21 mouse cellular contexts compared by ENCODE assay signal in genomic region chr9:71766902-71767301, GRCm38 (mm10). TPM values are rescaled to one million over a fixed set of nuclear protein-coding genes. Genes with fewer than 3 reads are reported as not detected.
A peak's percentile ranks its signal among the peaks of the same experiment; 100 is the strongest.
DNase-seq lines count a peak whose midpoint lies in the region; ATAC-seq and TF ChIP-seq lines count a peak whose summit lies in the region.
"Had no signal": no experiment of that assay in that cellular context is flagged by ENCODE, and none has a peak within 500 bp of the region (broad histone marks: within the 10 kb centered on the region; RNA-seq: fewer than 3 reads in every experiment).

No protein-coding gene starts in this region.

- H3K4me3 ChIP-seq in kidney, embryonic 15.5 days (replicated peaks), result no peak overlapping the region
- no peak overlapping the region for H3K4me3 ChIP-seq in midbrain, embryonic 11.5 days (ENCODE audit: low read depth, low read length)
- no peak overlapping the region for H3K4me3 ChIP-seq in midbrain, embryonic 14.5 days (replicated peaks; ENCODE audit: low read depth, low read length)
- no peak overlapping the region for H3K4me3 ChIP-seq in ES-E14 (ENCODE audit: insufficient read depth in 1 of 2, low read depth in 1 of 2, low read length in 2 of 2, poor library complexity in 1 of 2, severe bottlenecking in 1 of 2)
- H3K4me3 ChIP-seq in brown adipose tissue, adult 24 weeks (ENCODE audit: insufficient read depth, low read depth, low read length), result no peak overlapping the region
- H3K4me3 ChIP-seq: forebrain, embryonic 15.5 days; heart, embryonic 13.5 days; hindbrain, embryonic 12.5 days; hindbrain, embryonic 15.5 days had no signal

- H3K9me3 ChIP-seq in kidney, embryonic 15.5 days (replicated peaks), result no peaks in the 10 kb centered on the region
- H3K9me3 ChIP-seq in midbrain, embryonic 11.5 days (ENCODE audit: control insufficient read depth, low read length), result no peaks in the 10 kb centered on the region
- H3K9me3 ChIP-seq in midbrain, embryonic 14.5 days (ENCODE audit: control insufficient read depth, low read length), result no peaks in the 10 kb centered on the region
- H3K9me3 ChIP-seq in ES-E14 (ENCODE audit: control insufficient read depth, insufficient read depth, low read depth, low read length), result no peaks in the 10 kb centered on the region
- H3K9me3 ChIP-seq: forebrain, embryonic 15.5 days; hindbrain, embryonic 12.5 days; hindbrain, embryonic 15.5 days had no signal

- H3K4me2 ChIP-seq in kidney, embryonic 15.5 days, result no peak overlapping the region
- H3K4me2 ChIP-seq in midbrain, embryonic 11.5 days, result no peak overlapping the region
- no peak overlapping the region for H3K4me2 ChIP-seq in midbrain, embryonic 14.5 days (ENCODE audit: low read length)
- H3K4me2 ChIP-seq: forebrain, embryonic 15.5 days; hindbrain, embryonic 12.5 days; hindbrain, embryonic 15.5 days had no signal

- DNase-seq in kidney, adult 9 months, result no peak
- DNase-seq in midbrain, embryonic 11.5 days (ENCODE audit: low spot score, missing footprints), result peak; percentile 72
- DNase-seq in midbrain, embryonic 14.5 days, result no peak
- no peak for DNase-seq in ES-E14 (ENCODE audit: low read depth, low spot score)
- no peak for DNase-seq in spleen, postnatal 36 days (ENCODE audit: low spot score in 2 of 2)
- no peak for DNase-seq in lung, adult 18-20 months
- DNase-seq: adrenal gland, adult 8-10 months; adrenal gland, postnatal 25 days; cerebellum, adult 18-20 months; cerebellum, adult 9-10 months; cerebellum, postnatal 14 days; gastrocnemius, postnatal 25 days; heart, adult 18-20 months; heart, postnatal 14 days had no signal

- ATAC-seq in kidney, embryonic 15.5 days (replicated peaks; ENCODE audit: low FRiP score), result no peak
- ATAC-seq in midbrain, embryonic 11.5 days (ENCODE audit: low FRiP score), result no peak
- no peak for ATAC-seq in midbrain, embryonic 14.5 days (ENCODE audit: low FRiP score, low TSS enrichment)
- ATAC-seq: activated CD4-positive, CD25-positive, alpha-beta regulatory T cell, adult 4 months; forebrain, embryonic 15.5 days had no signal

- in situ Hi-C loops in ES-E14 (cut with MboI; ENCODE audit: low sequenced_read_pairs in 2 of 2, unreplicated experiment in 2 of 2), result no loop called here

- H3K4me1 ChIP-seq in kidney, embryonic 15.5 days, result peaks cover 85% of the 10 kb centered on the region
- peaks cover 4% of the 10 kb centered on the region; the same call in 1 of the 2 replicates for H3K4me1 ChIP-seq in midbrain, embryonic 11.5 days (ENCODE audit: control insufficient read depth, insufficient read depth, low read length)
- peaks cover 3% of the 10 kb centered on the region; the same call in 1 of the 2 replicates for H3K4me1 ChIP-seq in midbrain, embryonic 14.5 days (ENCODE audit: control insufficient read depth, insufficient read depth, low read length)
- peaks cover 4 to 50% of the 10 kb centered on the region in 2 experiments for H3K4me1 ChIP-seq in ES-E14 (ENCODE audit: control insufficient read depth in 2 of 2, insufficient read depth in 2 of 2, low read length in 2 of 2, poor library complexity in 1 of 2)
- peaks cover 17% of the 10 kb centered on the region for H3K4me1 ChIP-seq in brown adipose tissue, adult 24 weeks (ENCODE audit: control insufficient read depth, insufficient read depth, insufficient read length, low read length)

- no peaks in the 10 kb centered on the region; the same call in 1 of the 2 replicates for H3K36me3 ChIP-seq in kidney, embryonic 15.5 days
- no peaks in the 10 kb centered on the region for H3K36me3 ChIP-seq in midbrain, embryonic 11.5 days (ENCODE audit: control insufficient read depth, insufficient read depth, low read length)
- H3K36me3 ChIP-seq in midbrain, embryonic 14.5 days (ENCODE audit: control insufficient read depth, insufficient read depth, low read length), result no peaks in the 10 kb centered on the region
- H3K36me3 ChIP-seq in ES-E14 (ENCODE audit: control insufficient read depth, insufficient read depth, low read length, poor library complexity, severe bottlenecking), result no peaks in the 10 kb centered on the region; the same call in 1 of the 2 replicates
- H3K36me3 ChIP-seq: forebrain, embryonic 15.5 days; hindbrain, embryonic 12.5 days; hindbrain, embryonic 15.5 days had no signal

- no peaks in the 10 kb centered on the region for H3K27me3 ChIP-seq in kidney, embryonic 15.5 days
- peaks cover 25% of the 10 kb centered on the region for H3K27me3 ChIP-seq in midbrain, embryonic 11.5 days (ENCODE audit: control insufficient read depth, insufficient read depth, low read length)
- H3K27me3 ChIP-seq in midbrain, embryonic 14.5 days (ENCODE audit: control insufficient read depth, insufficient read depth, low read length), result peaks cover 36% of the 10 kb centered on the region
- H3K27me3 ChIP-seq: heart, embryonic 13.5 days had no signal

- WGBS in kidney, embryonic 15.5 days, result 59% methylated on average over 2 of the region's 2 CpGs
- 46% methylated on average over 2 of the region's 2 CpGs for WGBS in midbrain, embryonic 11.5 days
- 47% methylated on average over 2 of the region's 2 CpGs for WGBS in midbrain, embryonic 14.5 days

- H3K9ac ChIP-seq in kidney, embryonic 15.5 days, result no peak overlapping the region
- H3K9ac ChIP-seq in midbrain, embryonic 11.5 days (ENCODE audit: low read length), result no peak overlapping the region
- no peak overlapping the region for H3K9ac ChIP-seq in midbrain, embryonic 14.5 days (replicated peaks; ENCODE audit: low read length)
- no peak overlapping the region for H3K9ac ChIP-seq in ES-E14 (ENCODE audit: insufficient read depth, low read depth, low read length, poor library complexity, severe bottlenecking)
- H3K9ac ChIP-seq: forebrain, embryonic 15.5 days; heart, embryonic 13.5 days; hindbrain, embryonic 12.5 days; hindbrain, embryonic 15.5 days had no signal

- peak overlapping the region; percentile 28; the same call in 1 of the 2 replicates for H3K27ac ChIP-seq in kidney, embryonic 15.5 days
- H3K27ac ChIP-seq in midbrain, embryonic 11.5 days (ENCODE audit: low read depth, low read length), result no peak overlapping the region
- no peak overlapping the region for H3K27ac ChIP-seq in midbrain, embryonic 14.5 days (replicated peaks; ENCODE audit: low read depth, low read length)
- no peak overlapping the region for H3K27ac ChIP-seq in ES-E14 (ENCODE audit: insufficient read depth, low read depth, low read length, poor library complexity, severe bottlenecking)
- H3K27ac ChIP-seq in brown adipose tissue, adult 24 weeks (replicated peaks; ENCODE audit: low read depth, low read length), result peak overlapping the region; percentile 4
- H3K27ac ChIP-seq: forebrain, embryonic 15.5 days; heart, embryonic 13.5 days; hindbrain, embryonic 12.5 days; hindbrain, embryonic 15.5 days had no signal

TF ChIP-seq in ES-E14, 5 proteins besides CTCF, POLR2A, EP300 and RAD21:
- TF ChIP-seq ZC3H11A (IDR thresholded peaks at IDR 0.05; ENCODE audit: borderline replicate concordance, low read depth, low read length) (no peak), MAFK (IDR thresholded peaks at IDR 0.05; ENCODE audit: insufficient read depth, low read depth, low read length) (peak; percentile 16; the same call in 1 of the 2 replicates), CHD2 (IDR thresholded peaks at IDR 0.05; ENCODE audit: low read depth, low read length) (no peak), HCFC1 (IDR thresholded peaks at IDR 0.05; ENCODE audit: borderline replicate concordance, insufficient read depth, low read length) (no peak), ZNF384 (IDR thresholded peaks at IDR 0.05; ENCODE audit: low read depth, low read length) (no peak)

RNA-seq across cellular contexts. Expression of gene Cgnl1, which starts 4.5 kb away (rescaled TPM):
- polyA plus RNA-seq in kidney, embryonic 15.5 days (2015; fragmentation: Nextera tagmentation; extraction: Ambion mirVana), result 27.3 and 30.6 TPM in 2 replicates
- polyA plus RNA-seq in midbrain, embryonic 11.5 days (2014; fragmentation: Nextera tagmentation; extraction: Ambion mirVana), result 4.2 and 4.6 TPM in 2 replicates
- 1.3 and 4.4 TPM in 2 replicates for polyA plus RNA-seq in midbrain, embryonic 14.5 days (2014; fragmentation: Nextera tagmentation; extraction: Ambion mirVana)
- 39.1 and 45.9 TPM in 2 replicates for total RNA-seq in ES-E14 (2012; rRNA removed)
- 73.6 and 74.3 TPM in 2 replicates for polyA plus RNA-seq in brown adipose tissue, adult 24 weeks (2012; ENCODE audit: insufficient read depth, insufficient read length, missing spikeins)
- polyA plus RNA-seq: activated CD4-positive, CD25-positive, alpha-beta regulatory T cell, adult 4 months had no signal

Comparison
In these comparisons a context has a peak if more than half of its experiments do, and no peak if none do; other contexts are left out.
1. H3K27ac ChIP-seq: peak in kidney, embryonic 15.5 days (single experiment) and brown adipose tissue, adult 24 weeks (single experiment); none in midbrain, embryonic 11.5 days (single experiment), midbrain, embryonic 14.5 days (single experiment) and ES-E14 (single experiment).